Mouse (Mus musculus): ENCODE measurements at regions not wholly inside any gene's neighbourhood (a gene's known extent, or its start where the extent isn't known, plus 50 kb on each side); places are given as distances from the start of the nearest gene placed in this dataset.

DNA sequence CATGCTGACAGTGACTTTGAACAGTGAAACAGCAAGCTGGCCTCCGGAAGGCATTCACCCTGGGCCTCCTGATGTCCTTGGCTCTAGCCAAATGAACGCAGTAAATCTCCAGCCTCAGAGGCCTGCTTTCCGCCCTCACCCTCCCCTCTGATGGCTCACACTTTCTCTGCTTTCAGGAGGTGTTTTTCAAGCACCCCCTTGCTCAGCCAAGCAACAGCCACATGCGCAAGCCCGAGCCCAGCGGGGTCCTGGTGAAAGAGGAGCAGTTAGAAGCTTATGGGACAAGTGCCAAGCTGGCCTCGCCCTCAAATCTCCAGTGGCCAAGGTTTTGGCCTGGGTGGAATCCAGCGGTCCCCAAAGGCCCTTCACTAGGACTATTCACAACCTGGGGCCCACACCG is 109.6 kb upstream of the Zbtb40 start:
- no peak for DNase-seq

DNA sequence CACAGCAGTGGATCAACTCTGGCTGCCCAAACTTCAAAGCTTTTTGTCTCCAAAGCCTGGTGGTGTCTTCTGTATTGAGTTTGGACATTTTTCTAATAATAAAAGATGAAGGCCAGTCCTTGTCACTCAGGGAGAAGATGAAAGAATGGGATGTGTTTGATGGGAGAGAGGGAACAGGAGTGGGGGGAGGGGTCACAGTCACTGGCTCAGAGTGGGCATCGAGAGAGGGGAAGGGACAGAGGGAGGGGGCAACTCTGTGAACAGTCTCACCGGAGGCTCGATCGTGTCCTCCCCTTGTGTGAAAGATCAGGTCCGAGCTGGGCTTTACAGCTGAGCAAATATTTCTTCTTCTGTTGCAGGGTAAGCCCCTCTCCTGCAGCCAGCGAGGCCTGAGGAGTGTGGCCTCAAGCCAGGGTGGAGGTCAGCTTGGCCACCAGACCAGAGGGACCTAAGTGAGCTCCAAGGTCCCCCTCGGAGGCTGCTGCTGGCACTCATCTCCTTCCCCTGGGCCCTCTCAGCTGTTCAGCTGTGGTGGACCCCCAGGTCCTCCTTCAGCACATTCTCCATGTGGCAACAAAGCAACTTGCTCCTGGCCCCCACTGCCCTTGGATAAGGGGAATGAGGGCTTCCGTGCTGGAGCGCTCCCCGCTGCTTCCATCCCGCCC is 108.0 kb upstream of the Zbtb40 start:
- no peak for DNase-seq

DNA sequence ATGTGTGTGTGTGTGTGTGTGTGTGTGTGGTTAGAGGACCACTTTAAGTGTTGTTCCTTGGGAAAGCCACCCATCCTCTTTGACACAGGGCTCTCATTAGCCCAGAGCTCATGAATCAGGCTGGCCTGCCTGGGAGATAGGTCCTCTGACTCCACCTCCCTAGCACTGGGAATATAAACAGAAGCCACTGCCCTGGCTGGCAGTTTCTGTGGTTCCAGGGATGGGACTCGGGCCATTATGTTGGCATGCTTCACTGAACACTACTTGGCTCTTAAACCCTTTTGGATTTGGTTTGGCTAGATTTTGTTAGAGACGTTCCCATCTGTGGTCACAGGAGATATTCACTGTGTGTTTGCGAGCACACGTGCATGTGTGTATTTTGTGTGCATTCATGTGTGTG is 100.2 kb upstream of the Zbtb40 start:
- DNase-seq, result no peak

DNA sequence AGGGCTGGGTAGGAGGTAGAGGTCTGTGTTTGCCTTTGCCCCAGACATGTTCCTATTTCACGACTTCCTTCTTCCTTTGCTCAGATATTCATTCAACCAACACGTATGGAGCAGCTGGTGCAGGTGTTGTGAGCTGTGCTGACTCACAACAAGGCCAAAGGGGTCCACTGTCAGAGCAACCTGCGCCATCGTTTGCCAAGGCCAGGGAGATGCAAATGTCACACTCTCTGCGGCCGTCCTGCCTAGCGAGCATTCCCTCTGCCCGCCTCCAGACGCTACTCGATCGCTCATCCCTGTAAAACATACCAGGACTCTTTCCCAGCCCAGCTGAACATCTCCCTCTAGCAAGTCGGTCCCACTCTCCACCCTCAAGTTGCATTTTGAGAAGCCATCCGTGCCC is 99.2 kb upstream of the Zbtb40 start:
- DNase-seq, result no peak

DNA sequence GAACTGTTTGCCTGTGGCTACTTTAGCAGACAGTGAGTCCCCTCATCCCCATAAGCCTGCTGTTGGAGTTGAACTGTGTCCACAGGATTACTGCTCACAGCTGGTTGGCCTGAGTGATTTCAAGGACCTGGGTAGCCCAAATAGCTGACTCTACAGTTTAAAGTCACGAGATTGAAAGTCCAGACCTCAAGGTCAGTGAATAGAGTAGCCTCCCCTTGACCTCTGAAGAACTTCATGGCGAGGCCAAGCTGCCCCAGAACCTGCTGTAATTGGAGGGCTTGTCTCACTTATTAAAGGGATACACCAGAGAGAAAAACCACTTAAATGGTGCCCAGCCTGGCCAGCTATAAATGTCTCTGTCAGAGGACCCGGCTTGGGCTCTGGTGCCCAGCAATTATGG is 97.7 kb upstream of the Zbtb40 start:
- DNase-seq, result no peak

DNA sequence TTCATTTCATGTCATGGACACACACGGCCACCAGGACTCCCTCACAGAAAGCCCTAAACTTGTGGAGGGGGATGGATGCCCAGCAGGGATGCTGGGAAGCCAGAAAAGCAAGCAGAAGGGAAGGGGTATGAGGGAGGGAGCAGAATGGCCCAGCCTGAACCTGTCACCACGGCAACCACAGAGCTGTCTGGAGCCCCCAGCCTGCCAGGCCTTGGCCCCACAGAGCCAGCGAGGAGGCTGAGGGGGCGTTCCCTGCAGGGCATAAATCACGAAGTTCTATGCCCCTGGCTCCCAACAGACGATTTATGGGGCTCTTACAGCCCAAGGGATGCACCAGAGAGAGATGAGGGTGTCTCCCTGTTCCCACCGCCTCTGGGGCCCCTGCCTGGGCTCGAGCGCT is 93.7 kb upstream of the Zbtb40 start:
- no peak for DNase-seq

DNA sequence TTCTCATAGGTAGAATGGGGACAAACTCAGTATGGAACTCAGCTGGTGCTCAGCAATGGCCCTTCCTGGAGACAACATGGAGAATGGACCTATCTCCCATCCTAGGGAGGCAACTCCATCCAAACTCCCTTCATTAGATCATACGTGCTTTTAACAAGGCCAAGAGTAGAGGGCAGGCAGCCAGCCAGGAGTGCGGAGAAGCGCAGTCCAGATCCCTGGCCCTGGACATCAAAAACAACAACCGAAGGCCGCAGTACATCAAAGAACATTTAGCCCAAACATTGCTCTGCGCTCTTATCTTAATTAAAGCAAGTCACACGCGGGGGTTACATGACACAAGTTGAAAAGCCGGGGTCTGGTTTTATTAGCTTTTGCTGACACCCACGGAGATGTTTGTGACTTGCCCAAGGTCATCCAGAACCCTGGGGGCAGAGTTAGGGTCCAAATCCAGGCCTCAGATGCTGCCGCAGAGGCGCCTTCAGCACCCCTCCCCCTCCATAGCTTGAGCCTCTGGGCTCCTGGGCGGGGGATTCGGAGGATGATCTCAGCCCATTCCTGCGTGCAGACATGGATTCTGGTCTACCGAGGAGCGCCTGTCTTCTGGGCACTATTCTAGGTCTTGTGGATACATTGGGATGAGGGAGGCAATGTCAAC is 90.6 kb upstream of the Zbtb40 start:
- DNase-seq, result no peak

DNA sequence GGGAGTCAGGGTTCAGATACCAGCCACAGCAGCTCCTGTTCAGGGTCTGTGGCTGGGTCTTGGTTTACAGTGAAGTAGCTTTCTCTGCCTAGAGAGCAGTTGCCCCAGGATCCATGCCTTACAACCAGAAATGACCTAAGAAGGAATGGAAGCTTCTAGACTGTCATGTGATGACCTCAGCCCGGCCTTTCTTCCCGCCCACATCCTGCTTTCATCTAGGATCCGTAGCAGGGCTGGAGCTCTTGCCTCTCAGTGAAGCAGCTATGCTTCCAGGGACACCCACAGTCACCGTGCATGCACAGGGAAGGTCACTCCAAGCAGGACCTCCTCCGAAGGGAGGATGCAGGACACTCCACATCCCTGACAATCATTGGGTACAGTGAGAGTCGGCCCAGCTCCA is 89.5 kb upstream of the Zbtb40 start:
- peak; percentile 28 for DNase-seq

DNA sequence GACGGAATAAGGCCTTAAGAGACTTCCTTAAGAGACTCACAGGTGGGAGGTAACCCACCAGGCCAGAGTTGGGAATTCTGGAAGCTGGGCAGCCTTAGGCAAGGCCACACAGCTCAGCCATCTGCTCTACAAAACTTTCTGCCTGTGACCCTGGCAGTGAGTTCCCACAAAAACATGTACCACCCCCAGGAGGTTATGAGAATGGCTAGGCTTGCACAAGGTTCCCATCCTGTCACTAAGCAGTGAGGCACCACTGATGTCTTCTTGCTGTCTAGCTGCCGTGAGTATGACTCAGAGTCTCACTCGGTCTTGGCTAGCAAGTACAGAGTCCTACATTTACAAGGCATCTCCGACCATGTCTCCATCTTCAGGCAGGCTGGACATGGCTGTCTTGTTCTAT is 87.7 kb upstream of the Zbtb40 start:
- no peak for DNase-seq

DNA sequence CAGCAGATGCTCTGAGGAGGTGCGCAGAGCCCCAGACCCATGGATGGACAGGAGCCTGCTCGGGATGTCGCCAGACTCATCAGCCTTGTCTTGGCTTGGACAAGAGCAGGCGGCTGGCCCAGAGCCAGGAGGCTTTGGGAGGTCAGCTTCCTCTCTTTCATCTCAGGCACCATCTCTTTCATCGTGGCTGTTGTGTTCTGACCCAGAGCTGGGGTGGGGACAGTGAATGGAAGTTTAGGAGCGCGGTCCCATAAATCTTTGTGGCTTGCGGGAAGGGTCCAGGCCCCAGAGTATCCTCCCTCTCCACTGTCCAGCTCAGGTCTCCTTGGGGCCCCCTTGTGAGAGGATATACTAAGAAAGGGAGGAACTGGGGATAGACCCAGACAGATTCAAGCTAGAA is 87.2 kb upstream of the Zbtb40 start:
- DNase-seq, result no peak

DNA sequence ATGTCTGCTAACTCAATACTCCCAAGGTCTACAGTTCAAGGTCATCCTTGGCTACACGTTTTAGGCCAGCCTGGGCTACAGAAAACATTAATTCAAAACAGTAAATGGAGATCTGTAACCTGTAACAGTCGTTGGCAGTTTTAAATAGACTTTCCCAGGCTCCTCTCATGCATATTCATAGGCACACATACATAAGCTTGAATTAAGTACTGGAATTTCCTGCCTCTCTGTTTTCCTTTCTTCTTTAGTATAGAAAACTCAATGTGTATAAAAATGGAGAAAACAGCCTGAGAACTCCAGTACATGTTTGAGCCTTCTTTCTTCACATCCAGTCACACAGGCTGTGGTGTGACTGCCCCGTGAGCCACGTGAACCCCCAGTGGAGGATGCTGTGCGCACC is 86.0 kb upstream of the Zbtb40 start:
- no peak for DNase-seq

DNA sequence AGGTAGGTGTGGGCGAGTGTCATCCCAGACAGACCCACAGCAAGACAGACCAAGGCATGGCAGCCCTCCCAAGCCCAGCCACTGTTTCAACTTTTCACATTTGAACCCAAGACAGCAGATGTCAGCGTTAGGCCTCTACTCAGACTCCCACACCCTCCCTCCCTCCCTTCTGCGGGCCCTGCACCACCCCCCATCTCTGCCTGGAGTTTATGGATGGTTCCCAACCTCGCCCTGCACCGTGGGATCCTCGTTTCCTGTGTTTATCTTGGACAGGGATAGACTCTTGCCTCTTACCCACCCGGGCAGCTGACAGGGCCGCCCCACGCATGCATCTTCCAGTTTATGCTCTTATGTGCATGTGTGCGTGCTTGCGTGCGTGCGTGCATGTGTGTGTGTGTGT is 85.2 kb upstream of the Zbtb40 start:
- peak; percentile 10 for DNase-seq

DNA sequence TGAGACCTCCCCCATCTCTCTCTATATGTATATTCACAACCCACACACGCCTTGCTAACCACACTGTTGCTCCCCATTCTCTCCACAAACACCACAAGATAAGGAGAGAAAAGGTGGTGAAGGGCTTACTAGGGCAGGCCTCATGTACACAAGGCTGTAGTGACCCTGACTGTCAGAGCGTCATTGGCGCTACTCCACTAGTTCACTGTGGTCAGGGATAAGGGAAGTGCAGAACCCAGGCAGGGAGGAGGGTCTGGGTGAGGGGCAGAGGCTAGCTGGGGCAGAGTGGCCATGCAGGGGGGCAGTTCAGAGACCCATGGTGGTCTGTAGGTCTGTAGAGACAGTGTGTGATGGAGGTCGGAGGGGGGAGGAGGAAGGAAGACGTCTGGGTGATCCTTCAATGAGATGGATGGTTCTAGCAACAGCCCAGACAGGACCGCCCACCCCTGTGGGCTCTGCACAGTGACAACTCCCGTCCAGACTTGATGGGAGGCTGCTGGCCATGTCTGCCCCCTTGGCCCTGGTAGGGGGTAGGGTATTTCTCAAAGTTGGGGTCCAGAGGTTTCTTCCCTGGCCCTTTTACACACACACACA is 82.1 kb upstream of the Zbtb40 start:
- no peak for DNase-seq

DNA sequence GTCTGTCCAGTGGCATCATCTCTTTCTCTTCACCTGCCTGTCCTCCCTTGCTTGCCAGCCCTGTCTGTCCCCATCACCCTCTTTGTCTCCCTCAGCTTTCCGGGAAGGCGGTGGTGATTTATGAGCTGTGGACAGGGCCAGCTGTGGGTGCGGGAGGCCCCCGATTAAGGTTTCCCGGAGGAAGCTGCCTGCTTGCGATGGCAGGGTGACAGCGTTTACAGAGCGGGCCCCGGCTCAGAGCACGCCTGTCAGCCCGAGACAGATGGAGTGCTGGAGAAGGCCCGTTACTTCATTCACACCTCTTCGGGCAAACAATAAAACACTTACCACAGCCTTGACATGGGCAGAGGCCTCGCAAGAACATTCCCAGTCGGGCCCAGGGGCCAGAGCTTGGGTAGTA is 79.6 kb upstream of the Zbtb40 start:
- DNase-seq, result no peak

DNA sequence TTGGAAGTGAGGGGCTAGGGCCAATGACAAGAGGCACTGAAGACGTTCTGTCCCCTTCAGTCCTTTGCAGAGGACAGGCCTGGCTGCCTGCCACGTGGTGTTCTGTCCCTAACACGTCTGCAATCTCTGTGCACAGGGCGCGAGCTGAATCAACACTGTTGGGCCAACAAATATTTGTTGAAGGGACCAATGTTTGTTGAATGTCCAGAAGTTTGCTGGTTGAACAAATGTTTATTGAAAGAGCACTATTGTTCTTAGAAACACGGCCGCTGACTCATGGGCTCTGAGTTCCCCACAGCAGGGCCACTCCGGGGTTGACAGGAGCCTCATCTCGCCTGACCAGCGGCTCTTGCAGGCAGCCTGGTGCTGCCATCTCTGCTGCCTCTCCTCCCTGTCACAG is 73.1 kb upstream of the Zbtb40 start:
- DNase-seq, result no peak

DNA sequence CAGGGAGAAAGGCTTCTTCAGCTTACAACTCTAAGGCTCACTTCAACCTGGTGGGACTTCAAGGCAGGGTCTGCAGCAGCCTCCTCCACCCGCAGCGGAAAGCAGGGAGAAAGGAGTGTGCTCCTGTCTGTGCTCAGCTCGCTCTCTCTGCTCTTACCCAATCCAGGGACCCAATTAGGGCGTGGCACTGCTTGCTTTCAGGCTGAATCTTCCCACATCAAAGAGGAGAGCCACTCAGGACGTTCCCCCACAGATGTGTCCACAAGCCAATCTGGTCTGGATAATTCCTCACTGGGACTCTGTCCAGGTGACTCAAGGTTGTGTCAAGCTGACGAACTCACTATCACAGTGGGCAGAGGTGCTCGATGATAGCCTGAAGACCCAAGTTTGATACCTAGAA is 72.0 kb upstream of the Zbtb40 start:
- DNase-seq, result no peak

DNA sequence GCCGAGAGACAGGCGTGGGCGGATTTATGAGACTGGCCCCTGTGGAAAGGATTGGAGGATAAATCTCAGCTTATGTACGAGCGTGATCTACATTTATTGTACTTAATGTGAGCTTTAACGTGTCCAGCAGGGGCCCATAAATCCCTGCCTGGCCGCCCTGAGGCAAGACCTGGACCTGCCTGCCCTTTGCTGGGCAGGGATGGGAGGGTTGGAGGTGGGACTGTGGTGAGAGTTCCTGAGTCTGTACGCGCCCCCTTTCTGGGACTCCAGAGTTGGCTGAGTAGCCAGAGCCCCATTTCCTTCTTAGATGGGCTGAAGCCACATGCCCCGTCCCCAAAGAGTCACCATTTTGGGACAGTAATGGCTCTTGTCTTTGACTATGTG is 69.7 kb upstream of the Zbtb40 start:
- DNase-seq, result no peak

DNA sequence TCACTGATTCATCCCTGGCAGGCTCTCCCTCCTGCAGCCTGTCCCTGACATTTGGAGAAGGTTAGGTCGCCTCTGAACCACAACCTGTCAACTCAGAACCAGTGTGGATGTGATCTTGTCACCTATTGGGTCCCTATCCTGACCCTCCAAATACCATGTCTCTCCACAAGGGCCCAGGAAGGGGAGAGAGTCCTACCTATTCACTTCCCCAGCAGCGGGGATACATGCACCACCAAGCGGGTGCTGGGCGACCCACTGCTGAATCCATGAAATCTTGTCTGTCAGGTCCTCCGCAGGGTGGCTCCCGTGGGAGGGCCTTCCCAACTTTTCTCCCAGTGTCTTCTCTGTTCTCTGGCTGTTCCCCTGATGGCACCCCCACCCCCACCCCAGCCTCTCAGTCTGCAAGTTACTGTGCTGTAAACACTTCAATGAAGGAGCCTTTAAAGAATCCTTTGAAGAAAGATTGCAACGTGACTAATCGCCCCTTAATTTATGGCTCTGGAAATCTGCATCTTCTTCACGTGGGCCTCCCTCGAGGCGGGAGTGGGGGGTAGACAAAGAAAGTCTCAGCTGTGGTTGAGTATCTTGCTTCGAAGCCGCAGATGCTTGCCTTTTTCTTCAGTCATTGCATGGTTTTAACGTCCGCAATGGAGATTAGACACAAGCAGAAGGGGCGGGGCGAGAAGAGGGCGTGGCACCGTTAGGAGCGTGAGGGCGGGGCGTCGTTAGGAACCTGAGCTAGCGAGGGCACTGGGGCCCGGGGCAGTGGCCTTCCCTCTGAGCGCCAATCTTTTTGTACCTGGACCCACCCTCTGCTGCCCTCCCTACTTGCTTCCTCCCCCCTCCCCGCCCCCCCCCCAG is 69.1 kb upstream of the Zbtb40 start:
- peak; percentile 46 for DNase-seq

DNA sequence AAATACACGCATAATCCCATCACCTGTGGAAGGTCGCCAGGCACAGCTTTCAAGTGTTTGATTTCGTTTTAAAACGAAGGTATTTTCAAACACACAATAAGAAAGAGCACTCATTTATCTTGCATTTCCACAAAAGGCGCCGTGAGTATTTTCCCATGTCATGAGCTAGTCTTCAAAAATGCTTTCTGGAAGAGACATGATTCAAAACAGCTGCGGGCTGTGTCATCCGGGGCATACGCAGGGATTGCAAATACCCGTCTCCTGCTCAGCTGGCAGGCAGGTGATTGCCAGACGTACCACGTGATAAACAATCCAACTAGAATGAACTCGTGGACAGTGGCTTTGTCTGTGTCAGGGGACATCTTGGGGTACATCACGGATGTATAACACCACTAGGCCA is 66.5 kb upstream of the Zbtb40 start:
- no peak for DNase-seq

DNA sequence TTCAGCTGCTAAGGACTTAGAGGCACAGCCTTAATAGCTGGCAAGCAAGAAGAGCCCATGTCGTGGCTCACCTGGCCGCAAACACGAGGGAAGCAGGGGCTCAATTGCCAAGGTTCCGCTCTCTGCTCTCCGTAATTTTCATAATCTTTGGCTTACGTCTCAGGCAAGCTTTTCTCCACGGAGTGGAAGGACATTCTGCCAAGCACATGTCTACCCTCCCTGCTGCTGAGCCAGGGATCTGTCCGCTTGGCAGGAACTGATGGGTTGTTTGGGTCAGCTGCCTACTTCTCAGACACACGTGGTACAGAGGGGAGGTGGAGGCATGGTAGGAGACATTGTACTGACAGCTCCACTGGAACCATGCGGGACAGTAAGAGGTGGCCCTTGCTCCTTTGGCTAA is 61.7 kb upstream of the Zbtb40 start:
- DNase-seq, result no peak

DNA sequence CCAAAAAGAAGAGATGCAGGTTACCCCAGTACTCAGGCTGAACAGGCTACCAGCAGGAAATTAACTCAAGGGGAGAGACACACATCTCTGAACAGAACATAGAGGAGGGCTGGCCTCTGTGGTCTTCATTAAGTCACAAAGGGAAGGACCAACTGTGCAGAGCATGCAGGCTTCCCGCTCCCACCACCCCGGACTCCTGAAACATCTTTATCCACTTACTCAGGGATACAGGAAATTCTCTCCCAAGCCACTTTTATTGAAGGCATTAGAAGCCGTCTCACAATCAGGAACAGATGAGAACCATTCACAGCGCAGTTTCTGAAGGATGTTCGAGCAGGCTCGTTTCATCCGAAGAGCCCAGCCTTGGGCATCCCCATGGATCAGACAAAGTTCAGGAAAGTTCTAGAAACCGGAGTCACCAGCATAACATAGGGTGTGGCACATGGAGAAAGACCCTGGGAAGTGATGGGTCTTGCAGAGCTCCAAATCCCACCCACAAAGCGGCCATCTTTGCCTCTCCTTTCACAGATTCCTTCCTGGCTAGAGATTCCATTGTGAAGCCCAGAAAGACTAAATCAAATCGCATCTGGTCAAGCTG is 55.9 kb upstream of the Zbtb40 start:
- DNase-seq, result no peak

DNA sequence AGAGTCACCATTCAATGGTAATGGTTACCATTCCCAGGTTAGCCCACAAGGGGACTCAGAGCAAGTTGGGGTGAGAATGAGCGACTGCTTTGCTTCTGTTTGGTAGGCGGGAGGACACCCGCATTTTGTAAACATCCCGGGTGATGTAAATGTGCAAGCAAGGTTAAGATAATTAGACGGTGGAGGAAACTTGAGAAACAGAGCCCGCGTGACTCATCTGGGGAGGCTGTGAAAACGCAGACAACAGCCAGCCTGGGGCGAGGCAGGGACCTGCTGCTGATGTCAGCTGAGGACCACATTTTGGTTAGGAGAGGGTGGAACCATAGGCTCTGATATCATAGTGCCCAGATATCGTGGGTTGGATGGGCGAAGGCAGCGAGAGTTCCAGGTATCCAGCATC is 52.6 kb upstream of the Zbtb40 start:
- DNase-seq, result no peak

DNA sequence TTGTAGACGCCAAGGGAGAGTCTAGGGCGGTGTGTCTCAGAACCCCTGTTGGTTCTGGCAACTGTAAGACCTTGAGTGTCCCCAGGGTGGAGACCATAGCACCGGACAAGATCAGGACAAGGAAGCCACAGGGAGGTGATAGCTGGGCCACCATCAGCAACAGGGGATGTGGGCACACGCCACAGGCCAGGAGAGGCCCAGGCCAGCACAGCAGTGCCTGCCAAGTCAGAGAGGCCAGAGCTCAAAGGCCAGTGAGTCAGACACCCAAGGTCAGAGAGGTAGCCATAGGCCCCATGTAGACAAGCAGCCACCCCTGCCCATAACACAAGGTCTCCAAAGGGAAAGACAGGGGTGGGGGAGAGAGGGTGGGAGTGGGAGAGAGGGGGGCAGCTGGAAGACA is 52.2 kb upstream of the Zbtb40 start:
- no peak for DNase-seq

Measured in kidney, adult 9 months (tissue).